Mouse (Mus musculus) testis, postnatal 10 days (tissue): Measurements from ENCODE around the gene Myoz1.
A peak's percentile ranks its signal among the peaks of the same experiment; 100 is the strongest.

Experiments
- DNase-seq: peaks from one replicate; pipeline ENCODE4 v3.0.0; 2021; ENCODE audit warnings: low spot score

Gene Myoz1

DNA sequence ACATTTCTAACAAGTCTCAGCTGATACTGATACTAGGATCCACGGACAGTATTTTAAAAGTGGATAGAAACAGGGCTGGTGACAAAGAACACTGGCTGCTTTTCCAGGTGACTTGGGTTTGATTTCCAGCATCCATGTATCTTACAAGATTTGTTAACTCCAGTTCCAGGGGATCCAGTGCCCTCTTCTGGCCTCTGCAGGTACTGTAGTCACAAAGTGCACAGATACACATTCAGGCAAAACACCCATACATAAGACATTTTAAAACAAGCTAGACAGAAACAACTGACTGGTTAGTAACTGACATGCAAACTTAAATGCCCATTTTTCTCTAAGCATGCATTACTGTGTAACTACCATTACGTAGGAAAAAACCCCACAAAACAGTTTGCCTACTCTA, 16.6 kb upstream of the Myoz1 start:
- DNase-seq, result peak; percentile 67

GRCm38 (mm10) chr14:20668154-20668810, 11.9 kb upstream of the Myoz1 start, which contains the start of gene Synpo2l:
Synpo2l (minus strand) TSS chr14:20668354.
- DNase-seq, result no peak

- DNase-seq, result no peak
Measured at GRCm38 (mm10) chr14:20667469-20667868, 11.1 kb upstream of the Myoz1 start.

DNA sequence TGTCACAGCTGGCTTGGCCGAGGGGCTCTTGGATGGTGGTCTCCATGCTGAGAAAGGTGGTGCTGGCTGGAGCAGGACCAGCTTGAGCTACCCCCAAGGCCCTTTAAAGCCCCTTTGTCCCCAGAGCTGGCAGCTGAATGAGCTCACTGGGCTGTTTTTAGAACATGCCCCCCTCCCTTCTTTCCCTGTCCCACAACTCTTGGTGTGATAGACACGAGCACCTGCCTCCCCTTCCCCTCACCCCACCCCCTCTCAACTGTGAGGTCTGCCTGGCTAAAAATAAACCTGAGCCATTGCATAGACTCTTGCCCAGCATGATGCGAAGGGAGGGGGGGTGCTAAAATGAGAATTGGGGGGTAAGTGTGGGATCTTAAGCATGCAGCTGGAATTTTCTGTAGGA, 8.1 kb upstream of the Myoz1 start:
- no peak for DNase-seq

DNA sequence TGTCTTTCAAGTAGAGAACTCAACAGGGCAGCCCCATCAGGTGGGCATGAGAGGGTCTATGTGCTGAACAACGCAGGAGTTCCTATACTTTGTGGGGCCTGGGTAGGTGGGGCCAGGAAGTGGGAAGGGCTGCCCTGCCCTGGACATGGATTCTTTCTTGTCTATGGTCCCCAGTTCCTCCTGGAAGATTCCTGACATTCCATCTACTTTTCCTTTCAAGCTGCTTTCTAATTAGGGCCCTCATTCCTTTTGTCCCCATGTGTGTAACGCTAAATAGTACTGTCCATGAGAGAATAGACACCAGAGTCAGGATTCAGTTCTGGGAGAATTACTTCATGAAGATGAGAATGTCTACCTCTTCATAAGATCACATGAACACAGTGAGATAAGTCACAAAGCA, 7.3 kb upstream of the Myoz1 start:
- no peak for DNase-seq

DNA sequence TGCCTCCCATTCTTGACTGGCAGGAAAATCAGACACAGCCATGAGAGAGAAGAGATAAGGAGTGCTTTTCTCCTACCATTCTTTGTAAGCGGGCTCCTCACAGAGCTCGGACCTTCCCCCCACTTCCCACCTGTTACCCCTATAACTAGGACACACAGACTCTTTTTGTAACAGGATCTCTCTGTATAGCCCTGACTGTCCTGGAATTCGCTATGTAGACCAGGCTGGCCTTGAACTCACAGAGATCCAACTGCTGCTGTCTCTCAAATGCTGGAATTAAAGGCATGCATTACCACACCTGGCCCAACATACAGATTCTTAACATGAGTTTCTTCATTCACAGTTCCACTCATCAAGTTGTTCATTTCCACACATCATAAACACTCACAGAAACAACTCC, 6.4 kb upstream of the Myoz1 start:
- no peak for DNase-seq

- DNase-seq, result peak; percentile 59
Measured at GRCm38 (mm10) chr14:20661661-20662331, 5.5 kb upstream of the Myoz1 start.

GRCm38 (mm10) chr14:20660827-20661660, 4.7 kb upstream of the Myoz1 start:
- DNase-seq, result peak; percentile 95

- no peak for DNase-seq
Measured at GRCm38 (mm10) chr14:20659687-20660086, 3.3 kb upstream of the Myoz1 start.

GRCm38 (mm10) chr14:20658902-20659301, 2.6 kb upstream of the Myoz1 start:
- no peak for DNase-seq

GRCm38 (mm10) chr14:20658326-20658725, 2.0 kb upstream of the Myoz1 start:
- DNase-seq, result no peak

- peak; percentile 79 for DNase-seq
Measured at GRCm38 (mm10) chr14:20655731-20656130, 609 bp downstream of the Myoz1 start.

DNA sequence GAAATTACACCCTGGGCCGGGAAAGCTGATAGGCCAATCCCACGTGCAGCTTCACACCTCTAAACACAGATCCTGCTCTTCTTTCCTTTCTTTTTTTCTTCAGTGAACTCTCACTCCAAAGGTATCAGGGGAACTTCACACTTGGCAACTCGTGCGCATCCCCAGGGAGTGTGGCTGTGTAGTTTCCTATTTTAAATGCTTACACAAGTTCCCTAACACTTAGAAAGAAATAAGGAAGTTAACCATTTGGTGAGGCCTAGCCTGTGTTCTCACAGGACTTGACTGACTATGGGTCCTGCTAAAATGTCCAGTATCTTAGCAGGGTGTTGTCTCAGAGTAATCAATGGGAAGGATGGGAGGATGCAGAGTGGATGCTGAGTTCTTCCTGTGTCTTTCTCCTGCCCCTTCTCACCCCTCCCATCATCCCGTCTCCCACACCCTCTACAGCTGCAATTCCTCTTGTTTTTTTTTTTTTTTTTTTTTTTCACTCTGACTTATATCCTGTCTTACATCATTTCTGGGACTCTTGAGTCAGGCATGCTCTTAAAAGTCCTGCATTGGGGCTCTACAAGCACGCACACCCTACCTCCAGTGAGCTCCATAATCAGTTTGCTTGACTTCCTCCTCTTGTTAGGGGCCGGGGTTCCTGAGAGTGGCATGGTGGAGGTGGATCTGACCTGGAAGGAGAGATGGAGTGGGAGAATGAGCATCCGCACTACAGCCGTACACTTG, 1.5 kb downstream of the Myoz1 start:
- no peak for DNase-seq

DNA sequence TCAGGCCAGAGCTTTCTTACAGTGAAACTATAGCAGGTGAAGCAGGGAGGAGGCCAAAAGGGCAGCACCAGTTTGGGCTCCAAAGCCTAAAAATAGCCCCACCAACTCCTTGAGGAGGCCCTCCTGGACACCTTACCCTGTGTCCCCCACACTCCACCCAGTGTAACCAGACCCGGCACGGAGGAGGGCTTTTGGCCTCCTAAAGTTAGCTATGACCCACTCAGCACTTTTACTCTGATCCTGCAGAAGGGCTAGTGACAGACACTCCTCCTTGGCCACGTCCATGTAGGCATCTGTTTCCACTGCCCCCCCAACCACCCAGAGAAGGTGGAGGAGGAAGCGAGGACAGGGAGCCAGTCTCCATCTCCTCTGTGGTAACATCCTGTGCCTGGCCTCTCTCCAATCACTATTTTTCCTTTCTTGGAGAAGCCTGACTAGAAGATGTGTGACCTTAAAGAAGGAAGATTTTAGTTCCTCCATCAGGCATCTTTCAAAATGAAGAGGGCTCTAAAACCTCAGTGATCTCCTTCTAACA, 4.6 kb downstream of the Myoz1 start:
- no peak for DNase-seq

DNA sequence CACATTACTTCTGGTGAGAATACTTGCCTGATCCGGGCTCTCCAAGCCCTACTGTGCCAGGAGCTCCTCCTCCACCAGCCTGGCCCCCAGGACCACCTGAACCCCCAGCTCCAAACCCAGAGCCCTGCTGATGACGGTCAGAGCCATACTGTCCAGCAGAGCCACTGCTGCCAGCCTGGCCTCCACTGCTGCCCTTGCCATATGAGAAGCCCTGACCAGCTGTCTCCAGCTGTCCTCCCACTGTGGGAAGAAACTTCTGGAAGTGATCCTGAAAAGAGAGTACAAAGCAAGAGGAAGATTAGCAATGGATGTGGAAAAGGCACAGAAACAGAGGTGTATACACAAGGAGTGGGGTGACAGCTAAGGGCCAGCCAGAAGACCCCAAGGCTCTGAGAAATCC, 5.3 kb downstream of the Myoz1 start:
- DNase-seq, result peak; percentile 57

GRCm38 (mm10) chr14:20646381-20646780, 10.0 kb downstream of the Myoz1 start:
- DNase-seq, result no peak

- DNase-seq, result no peak
Measured at GRCm38 (mm10) chr14:20645547-20645946, 10.8 kb downstream of the Myoz1 start.

GRCm38 (mm10) chr14:20641438-20641875, 14.9 kb downstream of the Myoz1 start:
- DNase-seq, result no peak

GRCm38 (mm10) chr14:20640644-20641437, 15.5 kb downstream of the Myoz1 start, which contains the start of gene Usp54:
Usp54 (minus strand) TSS chr14:20641063.
- DNase-seq, result peak; percentile 98

GRCm38 (mm10) chr14:20639918-20640619, 16.3 kb downstream of the Myoz1 start:
- DNase-seq, result no peak
